ENCODE assay signal across 20 mouse cellular contexts in genomic region chr8:70654121-70654520, GRCm38 (mm10). TPM values are rescaled to one million over a fixed set of nuclear protein-coding genes. Genes with fewer than 3 reads are reported as not detected.
DNase-seq lines count a peak whose midpoint lies in the region; ATAC-seq and TF ChIP-seq lines count a peak whose summit lies in the region.
"Had no signal": no experiment of that assay in that cellular context is flagged by ENCODE, and none has a peak within 500 bp of the region (broad histone marks: within the 10 kb centered on the region; RNA-seq: fewer than 3 reads in every experiment).

No protein-coding gene starts in this region.

- no peak overlapping the region for H3K4me2 ChIP-seq in hindbrain, embryonic 13.5 days
- H3K4me2 ChIP-seq in hindbrain, postnatal 0 days (ENCODE audit: low read depth, low read length) = no peak overlapping the region
- no peak overlapping the region for H3K4me2 ChIP-seq in midbrain, embryonic 14.5 days (ENCODE audit: low read length)
- H3K4me2 ChIP-seq in midbrain, embryonic 15.5 days = no peak overlapping the region
- H3K4me2 ChIP-seq: embryonic facial prominence, embryonic 13.5 days; hindbrain, embryonic 15.5 days had no signal

- no peak for ATAC-seq in hindbrain, embryonic 13.5 days (ENCODE audit: low FRiP score)
- no peak for ATAC-seq in hindbrain, postnatal 0 days
- no peak for ATAC-seq in midbrain, embryonic 14.5 days (ENCODE audit: low FRiP score, low TSS enrichment)
- no peak for ATAC-seq in midbrain, embryonic 15.5 days (replicated peaks)
- ATAC-seq: forebrain, embryonic 16.5 days had no signal

- H3K27me3 ChIP-seq in hindbrain, embryonic 13.5 days = no peaks in the 10 kb centered on the region
- H3K27me3 ChIP-seq in hindbrain, postnatal 0 days (ENCODE audit: insufficient read depth, low read length) = no peaks in the 10 kb centered on the region
- no peaks in the 10 kb centered on the region for H3K27me3 ChIP-seq in midbrain, embryonic 14.5 days (ENCODE audit: control insufficient read depth, insufficient read depth, low read length)
- H3K27me3 ChIP-seq in midbrain, embryonic 15.5 days (replicated peaks) = no peaks in the 10 kb centered on the region
- H3K27me3 ChIP-seq: embryonic facial prominence, embryonic 13.5 days; hindbrain, embryonic 15.5 days had no signal

- no peak overlapping the region for H3K4me3 ChIP-seq in hindbrain, embryonic 13.5 days
- no peak overlapping the region for H3K4me3 ChIP-seq in hindbrain, postnatal 0 days (ENCODE audit: low read length)
- no peak overlapping the region for H3K4me3 ChIP-seq in midbrain, embryonic 14.5 days (replicated peaks; ENCODE audit: low read depth, low read length)
- H3K4me3 ChIP-seq in midbrain, embryonic 15.5 days = no peak overlapping the region
- no peak overlapping the region for H3K4me3 ChIP-seq in macrophage (ENCODE audit: inconsistent target)
- H3K4me3 ChIP-seq: embryonic facial prominence, embryonic 13.5 days; heart, embryonic 10.5 days; hindbrain, embryonic 15.5 days; myocyte had no signal

- peaks cover 75% of the 10 kb centered on the region for H3K4me1 ChIP-seq in hindbrain, embryonic 13.5 days (replicated peaks)
- H3K4me1 ChIP-seq in hindbrain, postnatal 0 days (ENCODE audit: insufficient read depth, low read length) = peaks cover 17% of the 10 kb centered on the region
- H3K4me1 ChIP-seq in midbrain, embryonic 14.5 days (ENCODE audit: control insufficient read depth, insufficient read depth, low read length) = peaks cover 28% of the 10 kb centered on the region
- peaks cover 20% of the 10 kb centered on the region for H3K4me1 ChIP-seq in midbrain, embryonic 15.5 days

- no peak overlapping the region for H3K9ac ChIP-seq in hindbrain, embryonic 13.5 days
- no peak overlapping the region for H3K9ac ChIP-seq in hindbrain, postnatal 0 days (replicated peaks; ENCODE audit: low read length)
- H3K9ac ChIP-seq in midbrain, embryonic 14.5 days (replicated peaks; ENCODE audit: low read length) = no peak overlapping the region
- no peak overlapping the region for H3K9ac ChIP-seq in midbrain, embryonic 15.5 days
- H3K9ac ChIP-seq: embryonic facial prominence, embryonic 13.5 days; hindbrain, embryonic 15.5 days; liver, embryonic 14.5 days had no signal

- peaks cover 43% of the 10 kb centered on the region for H3K36me3 ChIP-seq in hindbrain, embryonic 13.5 days
- H3K36me3 ChIP-seq in hindbrain, postnatal 0 days (ENCODE audit: insufficient read depth, low read length) = peaks cover 34% of the 10 kb centered on the region
- H3K36me3 ChIP-seq in midbrain, embryonic 14.5 days (ENCODE audit: control insufficient read depth, insufficient read depth, low read length) = peaks cover 35% of the 10 kb centered on the region
- H3K36me3 ChIP-seq in midbrain, embryonic 15.5 days (replicated peaks) = no peaks in the 10 kb centered on the region
- H3K36me3 ChIP-seq in macrophage (ENCODE audit: inconsistent target) = peaks cover 34% of the 10 kb centered on the region; the same call in 1 of the 2 replicates

- no peak for TF ChIP-seq CTCF in hindbrain, postnatal 0 days (IDR thresholded peaks at IDR 0.05; ENCODE audit: low read depth)

- H3K79me2 ChIP-seq in macrophage (ENCODE audit: inconsistent target) = peaks cover 50% of the 10 kb centered on the region

- H3K9me3 ChIP-seq in hindbrain, embryonic 13.5 days = no peaks in the 10 kb centered on the region
- H3K9me3 ChIP-seq in hindbrain, postnatal 0 days (ENCODE audit: low read length) = no peaks in the 10 kb centered on the region
- H3K9me3 ChIP-seq in midbrain, embryonic 14.5 days (ENCODE audit: control insufficient read depth, low read length) = no peaks in the 10 kb centered on the region
- H3K9me3 ChIP-seq in midbrain, embryonic 15.5 days = no peaks in the 10 kb centered on the region
- H3K9me3 ChIP-seq: embryonic facial prominence, embryonic 13.5 days; heart, embryonic 10.5 days; hindbrain, embryonic 15.5 days had no signal

- 74% methylated on average over 1 of the region's 1 CpGs for WGBS in hindbrain, embryonic 13.5 days
- WGBS in hindbrain, postnatal 0 days = 67% methylated on average over 1 of the region's 1 CpGs
- 76% methylated on average over 1 of the region's 1 CpGs for WGBS in midbrain, embryonic 14.5 days
- WGBS in midbrain, embryonic 15.5 days = 70% methylated on average over 1 of the region's 1 CpGs
- 0% methylated on average over 1 of the region's 1 CpGs for WGBS in macrophage (ENCODE audit: missing documents)

- peak overlapping the region; percentile 91; the same call in 1 of the 2 replicates for H3K27ac ChIP-seq in hindbrain, embryonic 13.5 days
- no peak overlapping the region for H3K27ac ChIP-seq in hindbrain, postnatal 0 days
- 0 out of 2 replicates have a peak overlapping the region, but pooled peaks have one; percentile 13 for H3K27ac ChIP-seq in midbrain, embryonic 14.5 days (replicated peaks; ENCODE audit: low read depth, low read length)
- no peak overlapping the region for H3K27ac ChIP-seq in midbrain, embryonic 15.5 days
- peak overlapping the region; percentile 35 for H3K27ac ChIP-seq in macrophage
- H3K27ac ChIP-seq: embryonic facial prominence, embryonic 13.5 days; heart, embryonic 10.5 days; hindbrain, embryonic 15.5 days; liver, embryonic 14.5 days had no signal

- no peak for DNase-seq in hindbrain, postnatal 0 days (ENCODE audit: low spot score)
- DNase-seq in midbrain, embryonic 14.5 days = no peak
- DNase-seq in B cell, adult 2 months = peak; percentile 70 to 71
- no peak for DNase-seq in layer of hippocampus, postnatal 36 days
- DNase-seq: cerebellum, adult 9-11 months; gastrocnemius, postnatal 36 days; kidney, adult 11 months; right cerebral cortex, postnatal 4 days had no signal

RNA-seq across cellular contexts. Expression of gene Pgpep1, which starts 6.1 kb away (rescaled TPM):
- polyA plus RNA-seq in hindbrain, embryonic 13.5 days (2015; fragmentation: Nextera tagmentation; extraction: Ambion mirVana) = 103 and 105 TPM in 2 replicates
- total RNA-seq in hindbrain, postnatal 0 days (2014; rRNA removed) = 65.7 and 68.4 TPM in 2 replicates
- 44.2 and 56.5 TPM in 2 replicates for polyA plus RNA-seq in hindbrain, postnatal 0 days (2015; fragmentation: Nextera tagmentation; extraction: Ambion mirVana)
- polyA plus RNA-seq in midbrain, embryonic 14.5 days (2014; fragmentation: Nextera tagmentation; extraction: Ambion mirVana) = 86.9 and 95.8 TPM in 2 replicates
- 70.1 and 74.5 TPM in 2 replicates for polyA plus RNA-seq in midbrain, embryonic 15.5 days (2015; fragmentation: Nextera tagmentation; extraction: Ambion mirVana)
- 10 to 100 TPM in 25 of 26 experiments, 1 to 10 TPM in 1; 8.5 to 30.1 (median 21.1) TPM for total RNA-seq in macrophage (2018; cell fraction: chromatin; rRNA removed)
- total RNA-seq in macrophage (2018; cell fraction: cytosol; rRNA removed) = 10 to 100 TPM; 19.1 to 38.4 (median 30.7) TPM
- total RNA-seq in macrophage (2018; cell fraction: nucleus; rRNA removed) = 10 to 100 TPM; 12.7 to 46.1 (median 25.0) TPM
- polyA plus RNA-seq in macrophage (2018) = 19.1 to 57.8 TPM (median 24.3 TPM) in 3 replicates
- 10 to 100 TPM; 23.1 TPM for total RNA-seq in layer of hippocampus, postnatal 36 days (2021)

RNA-seq across cellular contexts. Expression of gene Lsm4, which starts 18.9 kb away (rescaled TPM):
- polyA plus RNA-seq in hindbrain, embryonic 13.5 days (2015; fragmentation: Nextera tagmentation; extraction: Ambion mirVana) = 191 and 193 TPM in 2 replicates
- total RNA-seq in hindbrain, postnatal 0 days (2014; rRNA removed) = 301 and 453 TPM in 2 replicates
- polyA plus RNA-seq in hindbrain, postnatal 0 days (2015; fragmentation: Nextera tagmentation; extraction: Ambion mirVana) = 188 and 190 TPM in 2 replicates
- polyA plus RNA-seq in midbrain, embryonic 14.5 days (2014; fragmentation: Nextera tagmentation; extraction: Ambion mirVana) = 175 and 201 TPM in 2 replicates
- 175 and 193 TPM in 2 replicates for polyA plus RNA-seq in midbrain, embryonic 15.5 days (2015; fragmentation: Nextera tagmentation; extraction: Ambion mirVana)
- 10 to 100 TPM in 20 of 26 experiments, 1 to 10 TPM in 6; 2.7 to 27.9 (median 15.6) TPM for total RNA-seq in macrophage (2018; cell fraction: chromatin; rRNA removed)
- total RNA-seq in macrophage (2018; cell fraction: cytosol; rRNA removed) = 10 to 100 TPM; 43.2 to 69.6 (median 58.9) TPM
- 10 to 100 TPM; 14.4 to 45.5 (median 23.0) TPM for total RNA-seq in macrophage (2018; cell fraction: nucleus; rRNA removed)
- polyA plus RNA-seq in macrophage (2018) = 47.7 to 66.4 TPM (median 48.9 TPM) in 3 replicates
- total RNA-seq in layer of hippocampus, postnatal 36 days (2021) = 10 to 100 TPM; 60.3 to 68.5 TPM

RNA-seq across cellular contexts. Expression of gene Gdf15, which starts 21.9 kb away (rescaled TPM):
- 0.12 and 0.14 TPM in 2 replicates for polyA plus RNA-seq in hindbrain, embryonic 13.5 days (2015; fragmentation: Nextera tagmentation; extraction: Ambion mirVana)
- total RNA-seq in hindbrain, postnatal 0 days (2014; rRNA removed) = 1.7 TPM in 1 of 2 replicates, not detected in the other
- polyA plus RNA-seq in hindbrain, postnatal 0 days (2015; fragmentation: Nextera tagmentation; extraction: Ambion mirVana) = 0.25 and 0.41 TPM in 2 replicates
- polyA plus RNA-seq in midbrain, embryonic 14.5 days (2014; fragmentation: Nextera tagmentation; extraction: Ambion mirVana) = 0.16 and 0.20 TPM in 2 replicates
- 0.13 and 0.19 TPM in 2 replicates for polyA plus RNA-seq in midbrain, embryonic 15.5 days (2015; fragmentation: Nextera tagmentation; extraction: Ambion mirVana)
- 100 to 1,000 TPM in 12 of 26 experiments, 10 to 100 TPM in 13, 1 to 10 TPM in 1; 7.8 to 467 (median 92.6) TPM for total RNA-seq in macrophage (2018; cell fraction: chromatin; rRNA removed)
- total RNA-seq in macrophage (2018; cell fraction: cytosol; rRNA removed) = 1,000 to 10,000 TPM in 6 of 26 experiments, 100 to 1,000 TPM in 15, 10 to 100 TPM in 5; 69.9 to 1,947 (median 332) TPM
- 1,000 to 10,000 TPM in 7 of 26 experiments, 100 to 1,000 TPM in 16, 10 to 100 TPM in 3; 89.0 to 1,533 (median 505) TPM for total RNA-seq in macrophage (2018; cell fraction: nucleus; rRNA removed)
- 24.3 to 124 TPM (median 74.3 TPM) in 3 replicates for polyA plus RNA-seq in macrophage (2018)
- not detected for total RNA-seq in layer of hippocampus, postnatal 36 days (2021)
- total RNA-seq: layer of hippocampus, postnatal 10 days; megakaryocyte progenitor cell, adult 5-6 weeks had no signal

RNA-seq across cellular contexts. Expression of gene Lrrc25, which starts 38.2 kb away (rescaled TPM):
- polyA plus RNA-seq in hindbrain, embryonic 13.5 days (2015; fragmentation: Nextera tagmentation; extraction: Ambion mirVana) = 1.5 and 1.9 TPM in 2 replicates
- total RNA-seq in hindbrain, postnatal 0 days (2014; rRNA removed) = 0.65 and 3.3 TPM in 2 replicates
- polyA plus RNA-seq in hindbrain, postnatal 0 days (2015; fragmentation: Nextera tagmentation; extraction: Ambion mirVana) = 1.3 and 1.5 TPM in 2 replicates
- polyA plus RNA-seq in midbrain, embryonic 14.5 days (2014; fragmentation: Nextera tagmentation; extraction: Ambion mirVana) = 0.34 and 1.1 TPM in 2 replicates
- 1.2 and 1.6 TPM in 2 replicates for polyA plus RNA-seq in midbrain, embryonic 15.5 days (2015; fragmentation: Nextera tagmentation; extraction: Ambion mirVana)
- 100 to 1,000 TPM in 7 of 26 experiments, 10 to 100 TPM in 19; 21.1 to 149 (median 77.4) TPM for total RNA-seq in macrophage (2018; cell fraction: chromatin; rRNA removed)
- 100 to 1,000 TPM in 25 of 26 experiments, 10 to 100 TPM in 1; 89.3 to 365 (median 193) TPM for total RNA-seq in macrophage (2018; cell fraction: cytosol; rRNA removed)
- 100 to 1,000 TPM in 23 of 26 experiments, 10 to 100 TPM in 3; 63.8 to 384 (median 181) TPM for total RNA-seq in macrophage (2018; cell fraction: nucleus; rRNA removed)
- 104 to 230 TPM (median 156 TPM) in 3 replicates for polyA plus RNA-seq in macrophage (2018)
- total RNA-seq in layer of hippocampus, postnatal 36 days (2021) = 1 to 10 TPM in 1 of 2 experiments, under 1 TPM in 1; 0.33 to 1.0 TPM
- polyA plus RNA-seq: C2C12, myocyte had no signal

RNA-seq across cellular contexts. Expression of gene Jund, which starts 44.6 kb away (rescaled TPM):
- 79.2 and 94.3 TPM in 2 replicates for polyA plus RNA-seq in hindbrain, embryonic 13.5 days (2015; fragmentation: Nextera tagmentation; extraction: Ambion mirVana)
- total RNA-seq in hindbrain, postnatal 0 days (2014; rRNA removed) = 486 and 650 TPM in 2 replicates
- 90.4 and 96.3 TPM in 2 replicates for polyA plus RNA-seq in hindbrain, postnatal 0 days (2015; fragmentation: Nextera tagmentation; extraction: Ambion mirVana)
- polyA plus RNA-seq in midbrain, embryonic 14.5 days (2014; fragmentation: Nextera tagmentation; extraction: Ambion mirVana) = 104 and 119 TPM in 2 replicates
- 83.0 and 94.4 TPM in 2 replicates for polyA plus RNA-seq in midbrain, embryonic 15.5 days (2015; fragmentation: Nextera tagmentation; extraction: Ambion mirVana)
- total RNA-seq in macrophage (2018; cell fraction: chromatin; rRNA removed) = 10 to 100 TPM; 10.4 to 46.3 (median 24.7) TPM
- total RNA-seq in macrophage (2018; cell fraction: cytosol; rRNA removed) = 100 to 1,000 TPM in 25 of 26 experiments, 10 to 100 TPM in 1; 96.8 to 198 (median 137) TPM
- 100 to 1,000 TPM in 9 of 26 experiments, 10 to 100 TPM in 17; 42.3 to 211 (median 94.7) TPM for total RNA-seq in macrophage (2018; cell fraction: nucleus; rRNA removed)
- 29.7 to 79.6 TPM (median 40.0 TPM) in 3 replicates for polyA plus RNA-seq in macrophage (2018)
- 100 to 1,000 TPM; 157 to 183 TPM for total RNA-seq in layer of hippocampus, postnatal 36 days (2021)

Comparison
In these comparisons a context has a peak if more than half of its experiments do, and no peak if none do; other contexts are left out.
1. H3K27ac ChIP-seq: peak in hindbrain, embryonic 13.5 days (single experiment), midbrain, embryonic 14.5 days (single experiment) and macrophage (single experiment); none in hindbrain, postnatal 0 days (single experiment) and midbrain, embryonic 15.5 days (single experiment).
2. DNase-seq: peak in B cell, adult 2 months (2 of 2); none in hindbrain, postnatal 0 days (single experiment), midbrain, embryonic 14.5 days (single experiment) and layer of hippocampus, postnatal 36 days (0 of 2).
3. RNA of gene Gdf15, which starts 21.9 kb away (polyA plus RNA-seq): 24.3 to 124 TPM in macrophage; 0.25 to 0.41 TPM in hindbrain, postnatal 0 days, 0.16 to 0.20 TPM in midbrain, embryonic 14.5 days, 0.13 to 0.19 TPM in midbrain, embryonic 15.5 days and 0.12 to 0.14 TPM in hindbrain, embryonic 13.5 days; every median in the first group is over 10 times any median in the second.